Mouse (Mus musculus) small intestine, adult 2 months (tissue): ENCODE measurements around the gene Slc45a1. TPM values are rescaled to one million over a fixed set of nuclear protein-coding genes. Genes with fewer than 3 reads are reported as not detected.

Experiments used
- H3K27ac ChIP-seq: fragments of 200-500 bp; 2 replicates; pipeline ENCODE4 v1.5.1; 2012; ENCODE audit warnings: low read depth, low read length, control low read depth, inconsistent platforms; ENCODE audit not compliant: insufficient read depth
- H3K27me3 ChIP-seq: fragments of 200-500 bp; 2 replicates; pipeline ENCODE4 v1.6.1; 2012; ENCODE audit warnings: mild to moderate bottlenecking, moderate library complexity, low read length, inconsistent platforms; ENCODE audit not compliant: control insufficient read depth, insufficient read depth
- H3K36me3 ChIP-seq: fragments of 200-500 bp; 2 replicates; pipeline ENCODE4 v1.6.1; 2012; ENCODE audit warnings: mild to moderate bottlenecking, low read length, control low read depth, inconsistent platforms; ENCODE audit not compliant: control insufficient read depth, insufficient read depth
- H3K4me1 ChIP-seq: fragments of 200-500 bp; 2 replicates; pipeline ENCODE4 v1.6.1; 2012; ENCODE audit warnings: low read length, inconsistent platforms, mixed read lengths; ENCODE audit not compliant: control insufficient read depth, insufficient read depth, insufficient read length
- H3K4me3 ChIP-seq: fragments of 200-500 bp; 2 replicates; pipeline ENCODE4 v1.5.1; 2012; ENCODE audit warnings: low read depth, mild to moderate bottlenecking, control low read depth, inconsistent platforms, low read length, moderate library complexity
- CTCF ChIP-seq: fragments of 200-500 bp; IDR thresholded peaks from 2 replicates; pipeline ENCODE4 v1.5.1; 2012; ENCODE audit warnings: low read depth, mild to moderate bottlenecking, control low read depth, inconsistent platforms, low read length, moderate library complexity, mixed read lengths; ENCODE audit not compliant: insufficient replicate concordance, insufficient read length; ENCODE audit errors: extremely low read depth
- POLR2A ChIP-seq: fragments of 200-500 bp; IDR thresholded peaks from 2 replicates; pipeline ENCODE4 v1.6.1; 2012; ENCODE audit warnings: low read depth, mild to moderate bottlenecking, control low read depth, inconsistent platforms, low read length, moderate library complexity
- WGBS: fragments of 180-500 bp; shearing (Covaris S2); methylation state at CpG from one replicate; pipeline ENCODE4 v1.1.7; 2018; 5-methylcytosine and 5-hydroxymethylcytosine counted together
- polyA plus RNA-seq: library from polyadenylated mRNA; depleted of rRNA; stranded (reverse); fragments of >200 nt; gene quantifications from 2 replicates; pipeline ENCODE4 v1.2.3, GENCODE M21; 2012; rRNA removed

Gene Slc45a1
- polyA plus RNA-seq, result 0.11 and 0.38 TPM in 2 replicates

GRCm38 (mm10) chr4:150651390-150652277, at the start of gene Slc45a1:
TSS of gene Slc45a1 (minus strand) at chr4:150652174.
- no peak for TF ChIP-seq CTCF
- TF ChIP-seq POLR2A, result no peak
- H3K4me3 ChIP-seq, result no peak within 1 kb of the TSS
- peaks cover 11% of the 10 kb centered on the region for H3K27me3 ChIP-seq
- H3K4me1 ChIP-seq, result no peaks in the 10 kb centered on the region
- WGBS, result 12% methylated on average over 41 of the region's 41 CpGs
- no peaks in the 10 kb centered on the region for H3K36me3 ChIP-seq
- H3K27ac ChIP-seq, result no peak within 1 kb of the TSS

- no peaks in the 10 kb centered on the region for H3K36me3 ChIP-seq
Observed at GRCm38 (mm10) chr4:150700849-150701248, 48.9 kb upstream of the Slc45a1 start.

GRCm38 (mm10) chr4:150694434-150695108, 42.6 kb upstream of the Slc45a1 start:
- H3K4me3 ChIP-seq, result no peak overlapping the region
- peaks cover 21% of the 10 kb centered on the region; the same call in 1 of the 2 replicates for H3K4me1 ChIP-seq
- no peaks in the 10 kb centered on the region for H3K27me3 ChIP-seq
- TF ChIP-seq CTCF, result no peak
- TF ChIP-seq POLR2A, result no peak
- no peaks in the 10 kb centered on the region for H3K36me3 ChIP-seq
- WGBS, result 65% methylated on average over 10 of the region's 10 CpGs
- no peak overlapping the region for H3K27ac ChIP-seq

More at GRCm38 (mm10) chr4:150700849-150701248, 48.9 kb upstream of the Slc45a1 start:
- no peak for TF ChIP-seq POLR2A
- no peak for TF ChIP-seq CTCF
- no peaks in the 10 kb centered on the region for H3K27me3 ChIP-seq
- 92% methylated on average over 9 of the region's 9 CpGs for WGBS
- no peaks in the 10 kb centered on the region for H3K4me1 ChIP-seq
- H3K4me3 ChIP-seq, result no peak overlapping the region
- H3K27ac ChIP-seq, result no peak overlapping the region

- WGBS, result 81% methylated on average over 10 of the region's 10 CpGs
- TF ChIP-seq CTCF (no peak), POLR2A (no peak)
Observed at GRCm38 (mm10) chr4:150692861-150693403, 41.0 kb upstream of the Slc45a1 start.

GRCm38 (mm10) chr4:150690759-150691158, 38.8 kb upstream of the Slc45a1 start:
- no peaks in the 10 kb centered on the region for H3K27me3 ChIP-seq
- H3K36me3 ChIP-seq, result no peaks in the 10 kb centered on the region
- 58% methylated on average over 3 of the region's 3 CpGs for WGBS
- H3K4me3 ChIP-seq, result no peak overlapping the region
- peaks cover 48% of the 10 kb centered on the region; the same call in 1 of the 2 replicates for H3K4me1 ChIP-seq
- H3K27ac ChIP-seq, result no peak overlapping the region
- TF ChIP-seq CTCF (peak; percentile 28; the same call in 1 of the 2 replicates), POLR2A (no peak)

More at GRCm38 (mm10) chr4:150692861-150693403, 41.0 kb upstream of the Slc45a1 start:
- Histone ChIP-seq H3K4me3 (no peak overlapping the region), H3K27ac (no peak overlapping the region), H3K27me3 (no peaks in the 10 kb centered on the region), H3K4me1 (peaks cover 30% of the 10 kb centered on the region; the same call in 1 of the 2 replicates), H3K36me3 (no peaks in the 10 kb centered on the region)

- Histone ChIP-seq H3K27me3 (no peaks in the 10 kb centered on the region), H3K36me3 (no peaks in the 10 kb centered on the region), H3K27ac (peak overlapping the region; percentile 18; the same call in 1 of the 2 replicates), H3K4me3 (no peak overlapping the region), H3K4me1 (peaks cover 49% of the 10 kb centered on the region; the same call in 1 of the 2 replicates)
- WGBS, result 41% methylated on average over 10 of the region's 10 CpGs
- TF ChIP-seq POLR2A (no peak), CTCF (no peak)
Observed at GRCm38 (mm10) chr4:150689553-150689952, 37.6 kb upstream of the Slc45a1 start.
